Mouse (Mus musculus): ENCODE data around the gene 2210011C24Rik.

DNA sequence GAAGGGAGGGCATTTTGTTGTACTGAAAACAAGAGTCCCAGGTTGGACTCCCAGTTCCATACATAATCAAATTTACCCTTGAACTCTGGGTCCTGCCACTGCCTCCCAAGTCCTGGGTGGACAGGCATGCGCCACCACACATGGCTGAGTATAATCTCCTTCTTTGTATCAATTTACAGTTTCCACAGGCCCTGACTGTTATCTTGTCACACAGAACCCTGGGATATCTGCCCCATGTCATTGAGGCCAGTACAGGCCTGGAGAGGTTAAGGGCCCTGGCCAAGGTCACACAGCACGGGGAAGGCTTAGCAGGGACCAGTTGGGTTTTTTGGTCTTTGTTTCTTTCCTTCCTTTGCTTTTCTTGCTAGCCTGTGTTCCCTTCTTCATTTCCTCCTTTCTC, 19.5 kb downstream of the 2210011C24Rik start:
- TF ChIP-seq CTCF (conservative IDR thresholded peaks at IDR 0.05; ENCODE audit: low read length) (no peak), POU5F1 (IDR thresholded peaks at IDR 0.05; ENCODE audit: borderline replicate concordance, low read length) (no peak), NANOG (IDR thresholded peaks at IDR 0.05; ENCODE audit: borderline replicate concordance, low read length) (no peak)
